Mouse (Mus musculus): ENCODE measurements around the gene Stk39. TPM values are rescaled to one million over a fixed set of nuclear protein-coding genes. Genes with fewer than 3 reads are reported as not detected.

The Stk39 gene
- polyA plus RNA-seq, 1 experiment from 2014 or later: 51.3 TPM

DNA sequence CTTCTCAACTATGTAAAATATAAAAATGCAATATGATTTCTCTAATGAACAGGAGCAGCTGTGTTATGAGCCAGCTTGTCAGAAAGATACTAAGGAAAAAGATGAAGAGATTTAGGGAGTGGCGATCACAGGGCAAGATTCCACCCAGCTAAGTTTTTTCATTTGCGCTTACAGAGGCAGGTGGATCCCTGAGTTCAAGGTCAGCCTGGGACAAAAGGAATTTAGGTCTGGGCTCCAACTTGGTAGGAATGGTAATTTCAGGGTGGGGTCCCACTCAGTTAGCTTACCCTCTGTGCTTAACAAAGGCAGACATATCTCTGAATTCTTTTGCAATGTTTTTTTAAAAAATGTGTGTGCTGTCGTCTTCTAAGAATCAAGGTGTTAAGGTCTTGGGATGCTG, 173.7 kb downstream of the Stk39 start:
- H3K9me3 ChIP-seq (ENCODE audit: control insufficient read depth, low read length): no peaks in the 10 kb centered on the region
- H3K27me3 ChIP-seq (ENCODE audit: control insufficient read depth, insufficient read depth, low read length): no peaks in the 10 kb centered on the region
- no peak overlapping the region for H3K9ac ChIP-seq
- 95% methylated on average over 3 of the region's 3 CpGs for WGBS
- no peak overlapping the region for H3K4me2 ChIP-seq (replicated peaks)
- no peak overlapping the region for H3K4me3 ChIP-seq (replicated peaks; ENCODE audit: low read length)
- H3K36me3 ChIP-seq (replicated peaks; ENCODE audit: control insufficient read depth, insufficient read depth): peaks cover 17% of the 10 kb centered on the region
- ATAC-seq (ENCODE audit: low FRiP score) (no peak), DNase-seq (ENCODE audit: low spot score) (no peak)
- H3K4me1 ChIP-seq (replicated peaks; ENCODE audit: control insufficient read depth, insufficient read depth, low read length): peaks cover 11% of the 10 kb centered on the region; the same call in 1 of the 2 replicates
- no peak overlapping the region for H3K27ac ChIP-seq

DNA sequence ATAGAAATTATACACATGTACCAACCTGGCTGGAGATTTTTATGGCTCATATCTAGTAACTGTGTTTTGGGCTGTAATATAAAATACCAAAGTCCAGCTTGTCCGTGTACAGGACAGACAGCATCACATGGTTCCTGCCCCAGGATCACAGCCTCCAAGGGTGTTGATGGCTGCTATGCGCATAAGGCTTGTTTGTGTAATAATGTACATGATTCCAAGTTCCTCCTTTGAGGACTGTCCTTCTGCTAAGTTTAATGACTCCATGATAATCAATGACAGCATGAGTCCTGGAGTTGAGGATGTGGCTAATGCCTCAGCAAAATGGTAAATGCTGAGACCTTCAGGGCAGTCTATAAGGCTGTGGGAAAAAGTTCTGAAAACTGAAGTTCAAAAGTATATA, 174.1 kb downstream of the Stk39 start:
- 99% methylated on average over 2 of the region's 2 CpGs for WGBS
- DNase-seq (ENCODE audit: low spot score): no peak
- H3K4me3 ChIP-seq (replicated peaks; ENCODE audit: low read length): no peak overlapping the region
- H3K36me3 ChIP-seq (replicated peaks; ENCODE audit: control insufficient read depth, insufficient read depth): peaks cover 17% of the 10 kb centered on the region
- H3K27ac ChIP-seq: no peak overlapping the region
- H3K9ac ChIP-seq: no peak overlapping the region
- no peak overlapping the region for H3K4me2 ChIP-seq (replicated peaks)
- no peak for ATAC-seq (ENCODE audit: low FRiP score)
- no peaks in the 10 kb centered on the region for H3K27me3 ChIP-seq (ENCODE audit: control insufficient read depth, insufficient read depth, low read length)
- peaks cover 11% of the 10 kb centered on the region; the same call in 1 of the 2 replicates for H3K4me1 ChIP-seq (replicated peaks; ENCODE audit: control insufficient read depth, insufficient read depth, low read length)
- H3K9me3 ChIP-seq (ENCODE audit: control insufficient read depth, low read length): no peaks in the 10 kb centered on the region

DNA sequence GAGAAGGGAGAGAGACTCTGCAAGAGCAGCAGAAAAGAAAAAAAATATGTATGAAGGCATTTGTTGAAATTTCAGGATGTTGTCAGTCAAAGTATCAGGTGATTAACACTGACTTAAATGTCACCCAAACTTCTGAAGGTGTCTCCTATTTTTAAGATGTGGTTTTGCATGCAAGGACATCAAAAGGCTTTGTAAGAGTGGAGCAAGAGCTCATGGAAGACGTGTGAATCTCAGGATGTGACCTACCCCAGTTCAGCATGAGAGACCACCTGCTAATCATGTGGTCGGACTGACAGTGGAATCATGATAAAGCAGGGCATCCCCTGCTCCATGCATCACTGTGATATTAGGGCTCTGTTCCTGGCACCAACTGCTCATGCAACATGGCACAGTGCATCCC, 175.3 kb downstream of the Stk39 start:
- ATAC-seq (ENCODE audit: low FRiP score): no peak
- no peak for DNase-seq (ENCODE audit: low spot score)
- Histone ChIP-seq H3K27ac (no peak overlapping the region), H3K4me1 (replicated peaks; ENCODE audit: control insufficient read depth, insufficient read depth, low read length) (peaks cover 8% of the 10 kb centered on the region; the same call in 1 of the 2 replicates), H3K9ac (no peak overlapping the region), H3K27me3 (ENCODE audit: control insufficient read depth, insufficient read depth, low read length) (no peaks in the 10 kb centered on the region), H3K4me2 (replicated peaks) (no peak overlapping the region), H3K36me3 (replicated peaks; ENCODE audit: control insufficient read depth, insufficient read depth) (peaks cover 17% of the 10 kb centered on the region), H3K9me3 (ENCODE audit: control insufficient read depth, low read length) (no peaks in the 10 kb centered on the region), H3K4me3 (replicated peaks; ENCODE audit: low read length) (no peak overlapping the region)
- WGBS: 81% methylated on average over 2 of the region's 2 CpGs

DNA sequence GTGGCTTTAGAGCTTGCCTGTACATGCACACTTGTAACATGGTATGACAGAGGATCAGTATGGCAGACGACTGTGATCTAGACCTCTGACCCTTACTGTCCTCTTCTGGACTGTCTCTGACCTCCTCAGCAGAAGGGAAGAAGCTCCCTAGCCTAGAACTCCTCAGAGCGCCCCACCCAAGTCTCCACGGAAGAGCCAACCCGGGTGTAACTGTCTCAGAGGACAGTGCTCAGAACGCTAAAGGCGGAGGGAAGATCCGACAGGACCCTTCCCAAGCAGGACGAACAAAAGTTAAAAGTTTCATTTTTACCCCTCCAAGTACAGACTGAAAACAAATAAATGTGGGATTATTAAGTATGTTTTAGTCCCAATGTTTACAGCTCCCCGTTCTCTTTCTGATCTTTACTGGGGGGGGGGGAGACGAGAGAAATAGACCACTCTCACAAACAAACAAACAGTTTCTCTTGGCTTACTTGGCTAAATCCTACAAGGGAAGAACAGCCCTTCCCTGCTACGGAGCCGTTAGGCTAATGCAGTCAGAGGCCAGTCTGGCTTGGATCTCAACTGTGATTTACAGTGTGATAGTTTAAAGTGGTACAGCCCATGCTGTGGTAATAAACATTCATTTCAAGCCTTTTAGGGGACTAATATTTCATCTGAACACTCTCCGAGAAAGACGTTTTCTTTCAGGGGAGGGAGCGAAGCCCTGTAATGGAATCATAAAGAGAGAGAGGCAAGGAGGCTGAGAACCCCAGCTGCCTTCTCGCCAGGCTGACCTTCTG, 179.3 kb downstream of the Stk39 start:
- Histone ChIP-seq H3K27ac (no peak overlapping the region), H3K36me3 (replicated peaks; ENCODE audit: control insufficient read depth, insufficient read depth) (peaks cover 13% of the 10 kb centered on the region), H3K9ac (no peak overlapping the region), H3K9me3 (ENCODE audit: control insufficient read depth, low read length) (no peaks in the 10 kb centered on the region), H3K4me2 (replicated peaks) (no peak overlapping the region), H3K27me3 (ENCODE audit: control insufficient read depth, insufficient read depth, low read length) (no peaks in the 10 kb centered on the region), H3K4me1 (replicated peaks; ENCODE audit: control insufficient read depth, insufficient read depth, low read length) (0 out of 2 replicates have a peak, but pooled peaks cover 3% of the 10 kb centered on the region), H3K4me3 (replicated peaks; ENCODE audit: low read length) (no peak overlapping the region)
- WGBS: 82% methylated on average over 16 of the region's 16 CpGs
- no peak for DNase-seq (ENCODE audit: low spot score)
- ATAC-seq (ENCODE audit: low FRiP score): no peak

DNA sequence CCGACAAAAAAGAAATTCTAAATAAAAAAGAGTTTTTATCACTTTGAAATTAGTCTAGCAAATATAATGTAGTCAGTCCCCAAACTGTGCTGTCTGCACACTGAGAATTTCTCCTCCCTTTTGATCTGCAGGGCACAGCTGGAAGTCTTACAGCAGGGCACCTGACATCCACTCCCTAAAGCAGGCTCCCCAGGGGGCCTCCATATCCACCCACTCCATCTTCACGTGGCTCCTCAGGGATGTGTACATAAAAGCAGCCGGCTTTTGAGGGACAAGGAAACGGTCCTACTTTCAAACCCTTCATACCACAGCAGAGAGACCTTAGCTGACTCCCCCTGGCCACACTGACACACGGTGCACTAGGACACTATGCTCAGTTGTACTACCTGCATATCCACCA, 180.2 kb downstream of the Stk39 start:
- no peaks in the 10 kb centered on the region for H3K9me3 ChIP-seq (ENCODE audit: control insufficient read depth, low read length)
- no peak overlapping the region for H3K4me3 ChIP-seq (replicated peaks; ENCODE audit: low read length)
- 55% methylated on average over 5 of the region's 5 CpGs for WGBS
- H3K27me3 ChIP-seq (ENCODE audit: control insufficient read depth, insufficient read depth, low read length): no peaks in the 10 kb centered on the region
- peaks cover 11% of the 10 kb centered on the region; the same call in 1 of the 2 replicates for H3K36me3 ChIP-seq (replicated peaks; ENCODE audit: control insufficient read depth, insufficient read depth)
- H3K27ac ChIP-seq: no peak overlapping the region; the same call in 1 of the 2 replicates
- H3K4me1 ChIP-seq (replicated peaks; ENCODE audit: control insufficient read depth, insufficient read depth, low read length): 0 out of 2 replicates have a peak, but pooled peaks cover 3% of the 10 kb centered on the region
- no peak overlapping the region for H3K9ac ChIP-seq
- DNase-seq (ENCODE audit: low spot score): no peak
- ATAC-seq (ENCODE audit: low FRiP score): no peak
- no peak overlapping the region for H3K4me2 ChIP-seq (replicated peaks)

DNA sequence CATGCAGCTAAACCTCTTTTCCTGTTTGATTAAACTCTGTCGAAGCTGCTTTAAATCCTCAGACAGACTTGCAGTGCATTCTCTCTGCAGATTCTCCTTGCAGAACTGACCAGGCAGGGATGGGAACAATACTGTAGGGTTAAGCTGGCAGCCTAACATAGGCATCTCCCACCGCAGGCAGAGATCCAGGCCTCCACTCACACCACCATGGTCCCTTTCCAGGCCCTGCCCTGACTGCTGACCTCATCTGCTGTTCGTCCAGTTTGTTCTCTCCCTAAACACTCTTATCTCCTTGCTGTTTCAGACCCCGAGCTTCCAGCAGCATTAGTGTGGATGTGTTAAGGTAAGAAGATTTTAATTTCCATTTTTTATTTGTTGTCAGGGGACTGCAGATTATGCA, 182.1 kb downstream of the Stk39 start:
- DNase-seq (ENCODE audit: low spot score) (no peak), ATAC-seq (ENCODE audit: low FRiP score) (no peak)
- 64% methylated on average over 4 of the region's 4 CpGs for WGBS
- Histone ChIP-seq H3K9ac (no peak overlapping the region), H3K27ac (no peak overlapping the region), H3K4me3 (replicated peaks; ENCODE audit: low read length) (no peak overlapping the region), H3K4me1 (replicated peaks; ENCODE audit: control insufficient read depth, insufficient read depth, low read length) (0 out of 2 replicates have a peak, but pooled peaks cover 3% of the 10 kb centered on the region), H3K36me3 (replicated peaks; ENCODE audit: control insufficient read depth, insufficient read depth) (0 out of 2 replicates have a peak, but pooled peaks cover 8% of the 10 kb centered on the region), H3K27me3 (ENCODE audit: control insufficient read depth, insufficient read depth, low read length) (no peaks in the 10 kb centered on the region), H3K9me3 (ENCODE audit: control insufficient read depth, low read length) (no peaks in the 10 kb centered on the region), H3K4me2 (replicated peaks) (no peak overlapping the region)

DNA sequence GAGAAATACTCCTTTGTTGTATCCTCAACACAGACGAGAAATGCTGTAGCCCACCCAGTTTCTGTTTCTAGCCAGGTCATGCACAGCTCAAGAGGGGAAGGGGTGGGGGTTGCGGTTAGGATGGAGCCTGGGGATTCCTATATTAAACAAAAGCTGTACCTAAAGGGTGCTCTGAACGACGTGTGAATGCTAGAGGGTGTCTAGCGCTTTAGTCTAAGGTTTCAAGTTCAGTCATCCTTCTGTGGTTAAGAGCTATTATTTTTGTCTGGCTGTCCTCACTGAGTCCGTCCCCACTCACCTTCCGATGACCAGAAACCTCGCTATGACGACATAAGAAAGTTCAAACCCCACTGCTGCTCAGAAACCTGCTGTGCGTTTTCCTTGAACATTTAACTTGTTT, 182.9 kb downstream of the Stk39 start:
- Histone ChIP-seq H3K4me2 (replicated peaks) (no peak overlapping the region), H3K27ac (no peak overlapping the region), H3K4me3 (replicated peaks; ENCODE audit: low read length) (no peak overlapping the region), H3K4me1 (replicated peaks; ENCODE audit: control insufficient read depth, insufficient read depth, low read length) (0 out of 2 replicates have a peak, but pooled peaks cover 3% of the 10 kb centered on the region), H3K9ac (no peak overlapping the region), H3K27me3 (ENCODE audit: control insufficient read depth, insufficient read depth, low read length) (no peaks in the 10 kb centered on the region), H3K36me3 (replicated peaks; ENCODE audit: control insufficient read depth, insufficient read depth) (no peaks in the 10 kb centered on the region), H3K9me3 (ENCODE audit: control insufficient read depth, low read length) (no peaks in the 10 kb centered on the region)
- DNase-seq (ENCODE audit: low spot score): no peak
- WGBS: 88% methylated on average over 10 of the region's 10 CpGs
- ATAC-seq (ENCODE audit: low FRiP score): no peak

DNA sequence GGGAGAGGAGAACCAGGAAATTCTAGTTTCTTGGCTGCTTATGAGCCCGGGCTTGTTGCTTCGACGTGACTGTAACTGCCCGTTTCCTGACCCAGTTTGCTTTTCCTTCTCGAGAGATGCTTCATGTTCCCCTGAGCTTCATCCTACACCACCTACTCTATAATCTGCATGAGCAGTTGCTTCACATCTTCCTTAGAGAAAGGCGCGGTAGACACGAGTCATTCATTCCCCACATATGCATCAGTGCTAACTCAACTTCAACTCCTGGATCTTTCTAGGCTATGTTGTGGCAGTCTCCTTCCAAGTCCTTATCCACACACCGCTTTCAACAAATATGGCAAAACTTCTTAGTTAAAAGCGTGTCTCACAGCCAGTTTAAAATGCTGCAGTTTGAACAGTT, 184.0 kb downstream of the Stk39 start:
- WGBS: 95% methylated on average over 10 of the region's 10 CpGs
- ATAC-seq (ENCODE audit: low FRiP score) (no peak), DNase-seq (ENCODE audit: low spot score) (no peak)
- Histone ChIP-seq H3K27ac (no peak overlapping the region), H3K9me3 (ENCODE audit: control insufficient read depth, low read length) (no peaks in the 10 kb centered on the region), H3K9ac (no peak overlapping the region), H3K4me1 (replicated peaks; ENCODE audit: control insufficient read depth, insufficient read depth, low read length) (0 out of 2 replicates have a peak, but pooled peaks cover 3% of the 10 kb centered on the region), H3K4me2 (replicated peaks) (no peak overlapping the region), H3K27me3 (ENCODE audit: control insufficient read depth, insufficient read depth, low read length) (no peaks in the 10 kb centered on the region), H3K36me3 (replicated peaks; ENCODE audit: control insufficient read depth, insufficient read depth) (no peaks in the 10 kb centered on the region), H3K4me3 (replicated peaks; ENCODE audit: low read length) (no peak overlapping the region)

DNA sequence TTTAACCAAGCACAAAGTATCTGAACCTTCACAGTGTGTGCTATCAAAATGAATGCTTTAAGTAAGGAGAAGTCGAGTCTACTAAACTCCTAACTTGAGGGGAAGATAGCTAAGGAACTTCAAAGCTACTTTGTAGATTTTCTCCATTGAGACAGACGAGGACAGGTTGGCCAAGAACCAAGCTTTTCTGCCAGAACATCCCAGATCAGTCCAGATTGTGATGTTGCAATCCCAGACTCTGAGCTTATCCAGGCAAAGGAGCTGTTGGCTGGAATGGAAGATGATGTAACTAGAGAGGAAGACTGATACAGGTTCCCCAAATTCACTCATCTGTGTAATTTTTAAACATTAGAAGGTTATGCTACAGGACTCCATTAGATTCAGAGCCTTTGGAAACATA, 187.7 kb downstream of the Stk39 start:
- no peak overlapping the region for H3K9ac ChIP-seq
- no peaks in the 10 kb centered on the region for H3K27me3 ChIP-seq (ENCODE audit: control insufficient read depth, insufficient read depth, low read length)
- ATAC-seq (ENCODE audit: low FRiP score) (no peak), DNase-seq (ENCODE audit: low spot score) (no peak)
- no peak overlapping the region for H3K4me2 ChIP-seq (replicated peaks)
- H3K4me3 ChIP-seq (replicated peaks; ENCODE audit: low read length): no peak overlapping the region
- 90% methylated on average over 2 of the region's 2 CpGs for WGBS
- no peaks in the 10 kb centered on the region for H3K9me3 ChIP-seq (ENCODE audit: control insufficient read depth, low read length)
- H3K4me1 ChIP-seq (replicated peaks; ENCODE audit: control insufficient read depth, insufficient read depth, low read length): no peaks in the 10 kb centered on the region
- H3K27ac ChIP-seq: no peak overlapping the region
- H3K36me3 ChIP-seq (replicated peaks; ENCODE audit: control insufficient read depth, insufficient read depth): no peaks in the 10 kb centered on the region

Data from hindbrain, embryonic 14.5 days (tissue).